Mouse (Mus musculus) neural tube, embryonic 13.5 days (tissue): Measurements from ENCODE around the gene Immp1l. TPM values are rescaled to one million over a fixed set of nuclear protein-coding genes. Genes with fewer than 3 reads are reported as not detected.

Source experiments
- ATAC-seq: fragments of 200-750 bp; cut with Nextera tagmentation; 2 replicates; pipeline ENCODE4 v1.8.0; 2017; ENCODE audit warnings: low read depth, mild to moderate bottlenecking, moderate TSS enrichment, moderate library complexity
- H3K27ac ChIP-seq: fragments of 300-500 bp; sonication (generic); replicated peaks from 2 replicates; pipeline ENCODE4 v1.5.1; 2015; ENCODE audit warnings: moderate library complexity, mild to moderate bottlenecking, inconsistent platforms
- H3K27me3 ChIP-seq: fragments of 300-500 bp; sonication (generic); 2 replicates; pipeline ENCODE4 v1.6.1; 2015; ENCODE audit warnings: mild to moderate bottlenecking, inconsistent platforms
- H3K36me3 ChIP-seq: fragments of 300-500 bp; sonication (generic); 2 replicates; pipeline ENCODE4 v1.6.1; 2015; ENCODE audit warnings: mild to moderate bottlenecking, inconsistent platforms
- H3K4me1 ChIP-seq: fragments of 300-500 bp; sonication (generic); replicated peaks from 2 replicates; pipeline ENCODE4 v1.6.1; 2015; ENCODE audit warnings: inconsistent platforms
- H3K4me2 ChIP-seq: fragments of 300-500 bp; sonication (generic); 2 replicates; pipeline ENCODE4 v1.6.1; 2015; ENCODE audit warnings: inconsistent platforms, mild to moderate bottlenecking, moderate library complexity
- H3K4me3 ChIP-seq: fragments of 300-500 bp; sonication (generic); 2 replicates; pipeline ENCODE4 v1.5.1; 2015; ENCODE audit warnings: mild to moderate bottlenecking, inconsistent platforms
- H3K9ac ChIP-seq: fragments of 300-500 bp; sonication (generic); 2 replicates; pipeline ENCODE4 v1.6.1; 2015; ENCODE audit warnings: moderate library complexity, mild to moderate bottlenecking, inconsistent platforms
- H3K9me3 ChIP-seq: fragments of 300-500 bp; sonication (generic); 2 replicates; pipeline ENCODE4 v1.6.1; 2016; ENCODE audit warnings: inconsistent platforms
- WGBS: fragments of 180-500 bp; shearing (Covaris S2); methylation state at CpG from one replicate; pipeline ENCODE4 v1.1.7; 2015; 5-methylcytosine and 5-hydroxymethylcytosine counted together
- polyA plus RNA-seq: library from polyadenylated mRNA; unstranded; fragments of >200 nt; fragmentation: Nextera tagmentation; extraction: Ambion mirVana; gene quantifications from 2 replicates; pipeline ENCODE4 v1.2.1, GENCODE M21; 2015

The Immp1l gene
- polyA plus RNA-seq, 1 experiment from 2014 or later: 119 TPM

DNA sequence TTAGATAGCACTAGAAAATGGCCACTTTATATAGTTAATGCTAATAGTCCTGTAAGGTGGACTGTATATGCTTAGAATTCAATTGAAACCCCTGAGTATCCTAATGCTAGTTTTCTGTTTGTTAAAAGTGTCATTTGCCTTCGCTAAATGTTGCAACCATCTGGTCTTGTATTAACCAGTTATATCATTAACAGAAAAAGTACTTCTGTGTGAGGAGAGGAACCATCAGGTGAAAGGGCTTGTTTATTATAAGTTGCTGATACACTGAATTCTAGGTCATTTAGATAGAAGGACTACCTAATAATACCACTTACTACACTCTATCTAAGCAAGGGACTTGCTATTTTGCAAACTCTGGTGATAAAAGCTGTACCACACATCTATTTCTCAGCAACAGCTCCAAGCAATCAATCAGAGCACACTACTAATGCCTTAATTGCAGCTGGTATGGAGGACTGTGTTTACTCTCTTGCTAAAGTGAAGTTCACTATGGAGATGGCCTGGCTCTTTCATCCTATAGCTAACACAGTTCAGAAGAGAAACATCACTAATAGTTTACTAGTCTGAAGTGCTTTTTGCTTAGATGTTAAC, 47.0 kb downstream of the Immp1l start:
- H3K4me2 ChIP-seq: no peak overlapping the region
- no peaks in the 10 kb centered on the region for H3K36me3 ChIP-seq
- no peaks in the 10 kb centered on the region for H3K27me3 ChIP-seq
- no peak overlapping the region for H3K4me3 ChIP-seq
- no peaks in the 10 kb centered on the region for H3K9me3 ChIP-seq
- H3K27ac ChIP-seq: no peak overlapping the region
- no peaks in the 10 kb centered on the region for H3K4me1 ChIP-seq
- WGBS: 83% methylated on average over 1 of the region's 1 CpGs
- no peak for ATAC-seq
- H3K9ac ChIP-seq: no peak overlapping the region

DNA sequence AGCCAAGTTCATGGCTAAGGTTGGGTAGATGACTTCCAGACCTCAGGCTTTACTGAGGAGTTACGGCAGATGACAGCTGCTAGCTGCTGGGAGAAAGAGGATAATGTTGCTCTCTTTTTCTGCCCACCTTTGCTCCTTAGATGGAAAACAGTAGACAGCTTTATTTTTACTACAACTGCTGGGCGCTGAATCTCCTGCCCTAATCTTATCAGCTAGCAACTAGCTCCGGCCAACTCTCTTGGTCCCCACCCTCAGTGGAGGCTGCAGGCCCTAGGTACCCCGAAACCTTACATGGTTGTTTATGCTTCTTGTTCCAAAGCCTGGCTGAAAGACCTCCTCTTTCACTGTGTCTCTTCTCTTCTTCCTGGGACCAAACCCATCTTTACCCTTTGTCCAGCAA, 49.4 kb downstream of the Immp1l start:
- ATAC-seq: no peak
- WGBS: 92% methylated on average over 4 of the region's 4 CpGs
- no peaks in the 10 kb centered on the region for H3K9me3 ChIP-seq

DNA sequence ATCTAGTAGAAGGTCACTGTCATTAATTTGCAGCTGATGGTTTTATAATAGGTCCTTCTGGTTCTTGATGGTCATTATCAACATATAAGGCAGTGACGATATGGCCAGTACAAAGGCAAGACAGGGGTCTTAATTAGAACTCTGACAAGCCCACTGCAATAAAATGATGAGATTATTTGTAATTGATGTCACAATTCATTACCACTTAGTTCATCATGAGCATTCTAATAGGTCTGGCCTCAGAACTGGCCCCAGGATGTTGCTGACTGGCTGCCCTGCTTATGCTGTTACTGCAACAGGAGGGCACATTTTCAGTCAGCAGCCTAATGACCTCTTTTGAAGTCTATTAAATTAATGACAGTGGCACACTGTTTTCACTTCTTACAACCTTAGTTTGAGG, 59.0 kb downstream of the Immp1l start:
- Histone ChIP-seq H3K4me2 (no peak overlapping the region), H3K9me3 (no peaks in the 10 kb centered on the region), H3K27me3 (no peaks in the 10 kb centered on the region), H3K9ac (no peak overlapping the region), H3K27ac (no peak overlapping the region), H3K4me3 (no peak overlapping the region), H3K36me3 (peaks cover 16% of the 10 kb centered on the region), H3K4me1 (no peaks in the 10 kb centered on the region)
- ATAC-seq: no peak
- WGBS: 69% methylated on average over 1 of the region's 1 CpGs

More for the DNA sequence above, 49.4 kb downstream of the Immp1l start:
- H3K36me3 ChIP-seq: no peaks in the 10 kb centered on the region
- no peak overlapping the region for H3K4me2 ChIP-seq
- H3K4me1 ChIP-seq: no peaks in the 10 kb centered on the region
- H3K27ac ChIP-seq: no peak overlapping the region
- H3K27me3 ChIP-seq: no peaks in the 10 kb centered on the region
- no peak overlapping the region for H3K4me3 ChIP-seq
- H3K9ac ChIP-seq: no peak overlapping the region

DNA sequence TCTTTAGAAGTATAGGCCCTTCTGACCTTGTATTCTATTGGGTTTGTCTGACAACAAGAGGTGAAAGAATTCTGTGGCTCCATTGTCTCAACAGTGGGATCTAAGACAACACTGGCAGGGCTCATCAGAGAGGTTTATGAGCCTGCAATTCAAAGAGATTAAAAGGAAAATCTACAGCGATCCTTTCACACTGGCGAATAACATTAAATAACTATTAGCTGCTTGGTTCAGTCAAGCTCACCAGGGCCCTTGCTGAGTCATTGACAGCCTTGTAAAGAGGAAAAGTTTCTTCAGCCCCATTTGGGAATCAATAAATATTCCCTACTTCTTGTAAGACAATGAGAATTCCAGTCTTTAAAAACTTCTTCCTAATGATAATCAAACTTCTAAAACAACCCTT, 69.5 kb downstream of the Immp1l start:
- 5% methylated on average over 2 of the region's 2 CpGs for WGBS
- H3K9me3 ChIP-seq: no peaks in the 10 kb centered on the region

DNA sequence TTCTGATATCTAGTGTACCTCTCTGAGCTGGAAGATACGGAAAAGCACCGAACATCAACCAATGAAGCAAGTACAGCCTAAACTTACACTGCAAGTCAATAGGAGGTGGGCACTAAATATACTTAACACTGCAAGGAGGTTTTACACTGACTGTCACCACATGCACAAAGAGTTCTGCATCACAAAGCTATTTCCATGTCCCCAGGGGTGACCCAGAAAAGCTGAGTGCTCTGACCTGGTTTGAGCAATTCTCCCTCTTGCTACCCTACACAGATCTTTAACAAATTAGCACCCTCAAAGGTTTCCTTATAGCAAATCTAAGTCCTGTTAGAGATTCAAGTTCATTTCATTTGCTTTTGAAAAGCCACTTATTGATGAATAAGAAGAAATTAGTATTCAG, 73.6 kb downstream of the Immp1l start:
- H3K4me1 ChIP-seq: peaks cover 5% of the 10 kb centered on the region
- no peak overlapping the region for H3K4me3 ChIP-seq
- WGBS: 99% methylated on average over 2 of the region's 2 CpGs
- no peaks in the 10 kb centered on the region for H3K9me3 ChIP-seq
- H3K27me3 ChIP-seq: no peaks in the 10 kb centered on the region
- no peak for ATAC-seq
- H3K9ac ChIP-seq: no peak overlapping the region
- no peak overlapping the region for H3K27ac ChIP-seq
- H3K4me2 ChIP-seq: no peak overlapping the region
- H3K36me3 ChIP-seq: 0 out of 2 replicates have a peak, but pooled peaks cover 12% of the 10 kb centered on the region

More for the DNA sequence above, 69.5 kb downstream of the Immp1l start:
- H3K36me3 ChIP-seq: peaks cover 13% of the 10 kb centered on the region
- ATAC-seq: no peak
- H3K4me3 ChIP-seq: no peak overlapping the region
- H3K9ac ChIP-seq: no peak overlapping the region
- H3K27me3 ChIP-seq: no peaks in the 10 kb centered on the region
- H3K27ac ChIP-seq: no peak overlapping the region
- peaks cover 5% of the 10 kb centered on the region for H3K4me1 ChIP-seq
- H3K4me2 ChIP-seq: no peak overlapping the region

DNA sequence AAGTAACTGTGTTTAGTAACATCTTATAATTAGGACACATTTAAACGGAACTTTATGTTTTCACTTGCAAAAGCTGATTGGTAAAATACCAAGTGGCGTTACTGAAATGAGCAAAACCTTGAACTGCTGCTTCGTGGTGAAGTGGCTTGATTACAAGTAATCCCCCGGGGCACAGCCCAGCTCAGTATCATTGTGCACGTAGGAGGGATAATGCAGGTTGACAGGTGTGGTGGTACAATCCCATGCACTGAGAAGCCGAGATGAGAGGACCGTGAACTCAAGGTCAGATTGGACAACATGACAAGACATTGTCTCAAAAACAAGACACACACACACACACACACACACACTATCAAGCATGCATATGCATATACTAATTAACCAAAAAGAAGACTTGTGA, 80.8 kb downstream of the Immp1l start:
- H3K9me3 ChIP-seq: 0 out of 2 replicates have a peak, but pooled peaks cover 5% of the 10 kb centered on the region
- no peak for ATAC-seq
- no peak overlapping the region for H3K4me2 ChIP-seq
- H3K4me1 ChIP-seq: no peaks in the 10 kb centered on the region
- no peak overlapping the region for H3K4me3 ChIP-seq
- 83% methylated on average over 7 of the region's 7 CpGs for WGBS
- H3K36me3 ChIP-seq: 0 out of 2 replicates have a peak, but pooled peaks cover 5% of the 10 kb centered on the region
- H3K9ac ChIP-seq: no peak overlapping the region
- no peak overlapping the region for H3K27ac ChIP-seq
- no peaks in the 10 kb centered on the region for H3K27me3 ChIP-seq

DNA sequence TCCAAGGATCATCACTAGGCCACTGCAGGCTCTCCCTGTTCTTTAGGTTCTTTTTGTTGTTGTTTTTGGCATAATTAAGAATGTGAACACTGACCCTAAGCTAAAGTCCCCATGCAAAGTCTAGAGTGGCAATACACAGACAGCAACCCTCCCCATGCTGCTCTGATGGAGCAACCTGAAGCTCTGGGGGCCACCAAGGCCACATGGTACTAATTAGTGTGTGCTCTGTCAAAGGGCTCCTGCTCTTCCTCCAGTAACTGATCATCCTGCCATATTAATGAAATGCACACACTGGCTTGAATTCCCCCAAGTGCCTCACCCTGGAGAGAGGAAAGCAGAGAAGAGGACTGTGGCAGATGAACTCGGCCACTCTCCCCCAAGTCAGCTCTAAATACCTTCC, 82.7 kb downstream of the Immp1l start:
- WGBS: 62% methylated on average over 1 of the region's 1 CpGs
- Histone ChIP-seq H3K9ac (no peak overlapping the region), H3K27me3 (no peaks in the 10 kb centered on the region), H3K36me3 (no peaks in the 10 kb centered on the region), H3K9me3 (0 out of 2 replicates have a peak, but pooled peaks cover 5% of the 10 kb centered on the region), H3K4me1 (no peaks in the 10 kb centered on the region), H3K4me2 (no peak overlapping the region), H3K27ac (no peak overlapping the region), H3K4me3 (no peak overlapping the region)
- ATAC-seq: no peak

DNA sequence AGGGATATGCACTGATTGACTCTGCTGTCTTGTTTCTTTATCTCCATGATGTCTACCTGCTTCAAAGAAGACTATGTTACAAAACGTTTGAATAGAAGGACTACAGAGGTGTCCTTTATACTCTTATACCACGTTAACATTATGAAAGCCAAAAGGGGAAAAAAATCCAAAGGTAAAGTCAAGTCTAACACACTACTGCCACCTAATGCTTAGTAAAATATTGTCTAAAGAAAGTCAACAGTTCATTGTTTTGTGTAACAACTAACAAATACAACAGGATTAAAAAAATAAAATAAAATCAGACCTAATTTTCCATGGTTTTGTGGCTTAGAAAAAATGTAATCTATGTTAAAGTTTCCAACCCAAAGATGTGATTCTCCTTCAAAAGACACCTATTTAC, 83.6 kb downstream of the Immp1l start:
- no peak overlapping the region for H3K27ac ChIP-seq
- no peak for ATAC-seq
- no peaks in the 10 kb centered on the region for H3K36me3 ChIP-seq
- no peaks in the 10 kb centered on the region for H3K4me1 ChIP-seq
- 0 out of 2 replicates have a peak, but pooled peaks cover 5% of the 10 kb centered on the region for H3K9me3 ChIP-seq
- WGBS: 34% methylated on average over 2 of the region's 2 CpGs
- H3K4me2 ChIP-seq: no peak overlapping the region
- no peak overlapping the region for H3K9ac ChIP-seq
- no peak overlapping the region for H3K4me3 ChIP-seq
- no peaks in the 10 kb centered on the region for H3K27me3 ChIP-seq

DNA sequence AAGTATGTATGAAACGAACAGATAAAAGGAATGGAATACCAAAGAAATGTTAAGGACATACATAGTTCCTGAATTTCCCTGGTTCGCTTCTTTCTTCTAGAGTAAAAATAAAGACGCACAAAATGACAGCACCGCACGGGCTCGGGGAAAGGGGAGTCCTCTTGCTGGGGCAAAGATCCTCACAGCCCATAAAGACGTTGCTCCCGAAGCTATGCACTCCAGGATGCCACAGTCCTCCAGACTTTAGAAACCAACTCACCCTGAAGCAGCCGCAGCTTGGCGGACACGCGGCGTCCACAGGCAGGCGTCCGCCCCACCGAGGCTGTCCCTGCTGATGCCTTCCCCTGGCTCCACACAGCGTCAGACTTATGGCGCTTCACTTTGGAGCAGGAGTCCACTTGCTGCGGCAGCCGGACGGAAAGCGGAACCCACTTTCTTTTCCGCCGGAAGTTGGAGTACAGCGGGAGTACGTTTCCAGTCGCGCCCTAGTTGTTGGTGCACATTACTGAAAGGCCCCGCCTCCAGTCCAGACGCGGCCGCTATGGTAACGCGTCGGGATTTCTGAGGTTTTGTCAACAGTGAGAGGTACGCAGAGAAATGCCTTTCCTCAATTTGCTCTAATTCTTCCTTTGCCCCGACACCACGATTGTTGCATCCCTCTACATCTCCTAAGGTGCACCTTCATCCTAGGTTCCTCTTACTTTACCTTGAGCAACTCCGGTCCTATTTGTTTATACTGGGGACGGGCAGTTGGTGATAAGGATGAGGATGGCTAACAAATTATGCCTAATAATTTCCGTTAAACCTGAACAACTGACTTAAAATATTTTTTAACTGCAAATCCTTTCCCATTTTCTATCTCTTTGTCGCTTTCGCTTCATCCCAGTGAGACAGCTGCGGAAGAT, 98.6 kb downstream of the Immp1l start, which contains the start of gene Dnajc24:
TSS of gene Dnajc24 (minus strand) at position 715 of the 905 bp plus-strand sequence.
- Histone ChIP-seq H3K4me1 (peaks cover 12% of the 10 kb centered on the region), H3K27me3 (no peaks in the 10 kb centered on the region), H3K4me2 (peak within 1 kb of the TSS; percentile 60), H3K9ac (peak within 1 kb of the TSS; percentile 90), H3K4me3 (peak within 1 kb of the TSS; percentile 87), H3K9me3 (no peaks in the 10 kb centered on the region), H3K36me3 (peaks cover 3% of the 10 kb centered on the region; the same call in 1 of the 2 replicates), H3K27ac (peak within 1 kb of the TSS; percentile 86)
- peak; percentile 98 for ATAC-seq
- WGBS: 2% methylated on average over 44 of the region's 44 CpGs

DNA sequence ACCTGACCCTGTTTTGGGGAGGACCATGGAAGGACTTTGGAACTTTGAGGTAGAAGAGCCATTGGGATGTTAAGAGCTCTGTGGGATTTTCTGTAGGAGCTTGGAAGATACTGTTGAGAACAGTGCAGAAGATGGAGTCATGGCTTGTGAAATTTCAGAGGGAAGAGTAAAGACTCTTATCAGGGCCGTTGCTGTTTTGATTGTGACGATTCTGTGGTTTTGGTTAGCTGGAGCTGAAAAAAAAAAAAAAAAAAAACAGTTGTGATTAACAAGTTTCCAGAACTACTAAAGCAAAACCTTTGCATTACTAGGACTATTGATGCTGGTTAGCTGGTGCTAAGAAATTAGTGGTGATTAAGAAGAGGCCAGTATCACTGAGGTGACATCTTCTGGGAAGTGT, 104.0 kb downstream of the Immp1l start:
- H3K9me3 ChIP-seq: no peaks in the 10 kb centered on the region
- ATAC-seq: no peak
- no peaks in the 10 kb centered on the region for H3K4me1 ChIP-seq
- WGBS: 82% methylated on average over 2 of the region's 2 CpGs
- no peaks in the 10 kb centered on the region for H3K36me3 ChIP-seq
- no peaks in the 10 kb centered on the region for H3K27me3 ChIP-seq
- H3K4me3 ChIP-seq: no peak overlapping the region
- no peak overlapping the region for H3K4me2 ChIP-seq
- no peak overlapping the region for H3K9ac ChIP-seq
- no peak overlapping the region for H3K27ac ChIP-seq
